Comparison of ENCODE assay signal across 8 mouse cellular contexts in the genomic region with DNA sequence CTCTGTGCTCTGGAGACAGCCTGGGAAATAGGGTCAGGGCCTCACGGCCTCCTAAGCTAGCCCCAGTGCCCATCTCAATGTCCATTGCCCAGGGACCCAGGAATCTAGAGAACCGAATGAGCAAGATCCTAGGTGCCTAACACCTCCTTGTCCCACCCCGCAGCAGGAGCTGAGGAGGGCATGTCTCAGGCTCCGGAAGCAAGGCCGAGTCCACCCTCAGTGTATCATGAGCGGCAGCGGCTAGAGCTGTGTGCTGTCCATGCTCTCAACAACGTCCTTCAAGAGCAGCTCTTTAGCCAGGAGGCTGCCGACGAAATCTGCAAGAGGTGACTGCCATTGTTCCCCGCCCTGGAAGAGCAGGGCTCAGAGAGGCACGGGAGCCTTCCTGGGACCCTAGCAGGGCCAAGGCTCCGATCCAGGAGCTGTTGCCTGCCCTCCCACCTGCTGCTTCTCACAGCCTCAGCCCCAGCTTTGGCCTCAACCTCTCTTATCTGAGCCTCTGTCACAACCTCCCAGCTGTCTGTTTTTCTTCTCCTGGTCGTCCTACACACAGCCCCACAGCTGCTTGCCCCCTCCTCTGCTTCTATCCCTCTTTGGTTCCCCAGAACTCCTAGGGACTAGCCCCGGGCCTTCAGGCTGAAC. TPM values are rescaled to one million over a fixed set of nuclear protein-coding genes. Genes with fewer than 3 reads are reported as not detected.
DNase-seq lines count a peak whose midpoint lies in the region; ATAC-seq and TF ChIP-seq lines count a peak whose summit lies in the region.

No protein-coding gene starts in this region.

- no peaks in the 10 kb centered on the region for H3K36me3 ChIP-seq in lung, embryonic 14.5 days (ENCODE audit: insufficient read depth)
- H3K36me3 ChIP-seq in embryonic facial prominence, embryonic 11.5 days (replicated peaks; ENCODE audit: control insufficient read depth, insufficient read depth, low read depth, low read length) = no peaks in the 10 kb centered on the region
- no peaks in the 10 kb centered on the region for H3K36me3 ChIP-seq in heart, postnatal 0 days (replicated peaks; ENCODE audit: control insufficient read depth, insufficient read depth, low read length)
- no peaks in the 10 kb centered on the region for H3K36me3 ChIP-seq in macrophage (ENCODE audit: inconsistent target)

- peaks cover 23% of the 10 kb centered on the region for H3K4me1 ChIP-seq in lung, embryonic 14.5 days (ENCODE audit: insufficient read depth)
- peaks cover 6% of the 10 kb centered on the region; the same call in 1 of the 2 replicates for H3K4me1 ChIP-seq in embryonic facial prominence, embryonic 11.5 days (ENCODE audit: control insufficient read depth, insufficient read depth, low read length)
- H3K4me1 ChIP-seq in heart, postnatal 0 days (ENCODE audit: control insufficient read depth, insufficient read depth) = peaks cover 35% of the 10 kb centered on the region

- peak overlapping the region; percentile 69 for H3K4me2 ChIP-seq in lung, embryonic 14.5 days
- peak overlapping the region; percentile 43 for H3K4me2 ChIP-seq in embryonic facial prominence, embryonic 11.5 days (ENCODE audit: low read depth, low read length)
- peak overlapping the region; percentile 81 for H3K4me2 ChIP-seq in heart, postnatal 0 days (ENCODE audit: low read depth, low read length)

- 48% methylated on average over 15 of the region's 15 CpGs for WGBS in lung, embryonic 14.5 days
- 63% methylated on average over 14 of the region's 15 CpGs for WGBS in embryonic facial prominence, embryonic 11.5 days
- 23% methylated on average over 15 of the region's 15 CpGs for WGBS in heart, postnatal 0 days
- 92% methylated on average over 15 of the region's 15 CpGs for WGBS in macrophage (ENCODE audit: missing documents)

- peak overlapping the region; percentile 58 for H3K4me3 ChIP-seq in lung, embryonic 14.5 days (ENCODE audit: low read depth, low read length)
- peak overlapping the region; percentile 67 for H3K4me3 ChIP-seq in embryonic facial prominence, embryonic 11.5 days (ENCODE audit: low read depth, low read length)
- peak overlapping the region; percentile 71 for H3K4me3 ChIP-seq in heart, postnatal 0 days (ENCODE audit: low read depth, low read length)
- peak overlapping the region; percentile 77 for H3K4me3 ChIP-seq in macrophage (ENCODE audit: inconsistent target)

- no peak for TF ChIP-seq EP300 in heart, postnatal 0 days (IDR thresholded peaks at IDR 0.05; ENCODE audit: low read depth)

- no peak for ATAC-seq in lung, embryonic 14.5 days (ENCODE audit: insufficient read depth)
- no peak for ATAC-seq in embryonic facial prominence, embryonic 11.5 days (replicated peaks; ENCODE audit: insufficient number of reproducible peaks, low FRiP score, low TSS enrichment, low read depth)
- ATAC-seq in heart, postnatal 0 days (ENCODE audit: insufficient read depth, low read depth) = no peak
- no peak for ATAC-seq in monocyte, adult 5-6 weeks (replicated peaks; ENCODE audit: insufficient number of reproducible peaks, low FRiP score, low TSS enrichment, poor library complexity, severe bottlenecking)

- peak overlapping the region; percentile 66; the same call in 1 of the 2 replicates for H3K27ac ChIP-seq in lung, embryonic 14.5 days (ENCODE audit: low read depth)
- no peak overlapping the region for H3K27ac ChIP-seq in embryonic facial prominence, embryonic 11.5 days (replicated peaks; ENCODE audit: low read depth, low read length)
- H3K27ac ChIP-seq in heart, postnatal 0 days (ENCODE audit: low read depth) = peak overlapping the region; percentile 99
- peak overlapping the region; percentile 27; the same call in 1 of the 2 replicates for H3K27ac ChIP-seq in macrophage

- H3K9me3 ChIP-seq in lung, embryonic 14.5 days (ENCODE audit: low read depth, low read length) = no peaks in the 10 kb centered on the region
- H3K9me3 ChIP-seq in embryonic facial prominence, embryonic 11.5 days (replicated peaks; ENCODE audit: control insufficient read depth, low read length) = no peaks in the 10 kb centered on the region
- no peaks in the 10 kb centered on the region for H3K9me3 ChIP-seq in heart, postnatal 0 days (replicated peaks; ENCODE audit: control insufficient read depth, low read length)

- no peak for DNase-seq in lung, embryonic 14.5 days
- no peak for DNase-seq in lung, postnatal 36 days
- no peak for DNase-seq in embryonic facial prominence, embryonic 11.5 days (ENCODE audit: low spot score)
- no peak for DNase-seq in heart, postnatal 0 days (ENCODE audit: low spot score)
- no peak for DNase-seq in ovary, postnatal 14 days (ENCODE audit: low spot score)
- no peak for DNase-seq in ovary, postnatal 10 days (ENCODE audit: low spot score)

- H3K9ac ChIP-seq in lung, embryonic 14.5 days = peak overlapping the region; percentile 59
- H3K9ac ChIP-seq in embryonic facial prominence, embryonic 11.5 days (replicated peaks; ENCODE audit: low read length) = peak overlapping the region; percentile 75
- H3K9ac ChIP-seq in heart, postnatal 0 days (replicated peaks; ENCODE audit: low read depth, low read length) = peak overlapping the region; percentile 64

- no peaks in the 10 kb centered on the region for H3K79me2 ChIP-seq in macrophage (ENCODE audit: inconsistent target)

- peaks cover 9% of the 10 kb centered on the region; the same call in 1 of the 2 replicates for H3K27me3 ChIP-seq in lung, embryonic 14.5 days (ENCODE audit: insufficient read depth, low read length)
- no peaks in the 10 kb centered on the region; the same call in 1 of the 2 replicates for H3K27me3 ChIP-seq in embryonic facial prominence, embryonic 11.5 days (ENCODE audit: control insufficient read depth, insufficient read depth, low read length)
- H3K27me3 ChIP-seq in heart, postnatal 0 days (ENCODE audit: control insufficient read depth, insufficient read depth, low read length) = no peaks in the 10 kb centered on the region

- TF ChIP-seq CTCF in lung, embryonic 14.5 days (IDR thresholded peaks at IDR 0.05; ENCODE audit: low read depth) = no peak
- no peak for TF ChIP-seq CTCF in heart, postnatal 0 days (IDR thresholded peaks at IDR 0.05; ENCODE audit: low read depth)

RNA-seq across cellular contexts. Expression of a gene that starts 1.0 kb away (rescaled TPM):
- polyA plus RNA-seq in lung, embryonic 14.5 days (2014; fragmentation: Nextera tagmentation; extraction: Ambion mirVana) = 82.7 and 87.6 TPM in 2 replicates
- 61.1 and 66.4 TPM in 2 replicates for polyA plus RNA-seq in embryonic facial prominence, embryonic 11.5 days (2014; fragmentation: Nextera tagmentation; extraction: Ambion mirVana)
- 123 and 143 TPM in 2 replicates for total RNA-seq in heart, postnatal 0 days (2014; rRNA removed; ENCODE audit: low replicate concordance)
- 91.2 and 105 TPM in 2 replicates for polyA plus RNA-seq in heart, postnatal 0 days (2015; fragmentation: Nextera tagmentation; extraction: Ambion mirVana)
- 10 to 100 TPM; 12.3 to 62.4 (median 35.2) TPM for total RNA-seq in macrophage (2018; cell fraction: chromatin; rRNA removed)
- 10 to 100 TPM; 17.8 to 31.4 (median 25.4) TPM for total RNA-seq in macrophage (2018; cell fraction: cytosol; rRNA removed)
- total RNA-seq in macrophage (2018; cell fraction: nucleus; rRNA removed) = 10 to 100 TPM; 16.4 to 54.0 (median 35.1) TPM
- polyA plus RNA-seq in macrophage (2018) = 12.5 to 32.1 TPM (median 31.4 TPM) in 3 replicates
- total RNA-seq in monocyte, adult 5-6 weeks (2017) = 12.9 to 40.9 TPM (median 17.1 TPM) in 3 replicates

RNA-seq across cellular contexts. Expression of a gene that starts 3.6 kb away (rescaled TPM):
- 0.28 TPM in 1 of 2 replicates, not detected in the other for polyA plus RNA-seq in lung, embryonic 14.5 days (2014; fragmentation: Nextera tagmentation; extraction: Ambion mirVana)
- polyA plus RNA-seq in embryonic facial prominence, embryonic 11.5 days (2014; fragmentation: Nextera tagmentation; extraction: Ambion mirVana) = not detected in 2 replicates
- 7.5 TPM in 1 of 2 replicates, not detected in the other for total RNA-seq in heart, postnatal 0 days (2014; rRNA removed; ENCODE audit: low replicate concordance)
- polyA plus RNA-seq in heart, postnatal 0 days (2015; fragmentation: Nextera tagmentation; extraction: Ambion mirVana) = 0.40 and 0.86 TPM in 2 replicates
- total RNA-seq in macrophage (2018; cell fraction: chromatin; rRNA removed) = not detected
- total RNA-seq in macrophage (2018; cell fraction: cytosol; rRNA removed) = not detected
- total RNA-seq in macrophage (2018; cell fraction: nucleus; rRNA removed) = not detected
- not detected in 3 replicates for polyA plus RNA-seq in macrophage (2018)
- total RNA-seq in monocyte, adult 5-6 weeks (2017) = not detected in 3 replicates

RNA-seq across cellular contexts. Expression of a gene that starts 27.6 kb away (rescaled TPM):
- 122 and 133 TPM in 2 replicates for polyA plus RNA-seq in lung, embryonic 14.5 days (2014; fragmentation: Nextera tagmentation; extraction: Ambion mirVana)
- polyA plus RNA-seq in embryonic facial prominence, embryonic 11.5 days (2014; fragmentation: Nextera tagmentation; extraction: Ambion mirVana) = 76.4 and 89.8 TPM in 2 replicates
- total RNA-seq in heart, postnatal 0 days (2014; rRNA removed; ENCODE audit: low replicate concordance) = 206 and 212 TPM in 2 replicates
- 67.0 and 73.2 TPM in 2 replicates for polyA plus RNA-seq in heart, postnatal 0 days (2015; fragmentation: Nextera tagmentation; extraction: Ambion mirVana)
- total RNA-seq in macrophage (2018; cell fraction: chromatin; rRNA removed) = 10 to 100 TPM in 16 of 26 experiments, 1 to 10 TPM in 10; 3.0 to 38.2 (median 16.5) TPM
- 10 to 100 TPM; 29.4 to 58.2 (median 40.3) TPM for total RNA-seq in macrophage (2018; cell fraction: cytosol; rRNA removed)
- total RNA-seq in macrophage (2018; cell fraction: nucleus; rRNA removed) = 10 to 100 TPM; 13.4 to 65.6 (median 37.1) TPM
- 35.5 to 51.7 TPM (median 46.2 TPM) in 3 replicates for polyA plus RNA-seq in macrophage (2018)
- total RNA-seq in monocyte, adult 5-6 weeks (2017) = 21.7 to 29.0 TPM (median 23.3 TPM) in 3 replicates

RNA-seq across cellular contexts. Expression of a gene that starts 27.6 kb away (rescaled TPM):
- polyA plus RNA-seq in lung, embryonic 14.5 days (2014; fragmentation: Nextera tagmentation; extraction: Ambion mirVana) = 9.1 and 11.3 TPM in 2 replicates
- polyA plus RNA-seq in embryonic facial prominence, embryonic 11.5 days (2014; fragmentation: Nextera tagmentation; extraction: Ambion mirVana) = 10.8 and 11.2 TPM in 2 replicates
- total RNA-seq in heart, postnatal 0 days (2014; rRNA removed; ENCODE audit: low replicate concordance) = 3.2 and 4.3 TPM in 2 replicates
- 11.4 and 12.5 TPM in 2 replicates for polyA plus RNA-seq in heart, postnatal 0 days (2015; fragmentation: Nextera tagmentation; extraction: Ambion mirVana)
- 10 to 100 TPM in 5 of 26 experiments, 1 to 10 TPM in 17, not detected in 4; 1.3 to 19.5 (median 6.1) TPM for total RNA-seq in macrophage (2018; cell fraction: chromatin; rRNA removed)
- 1 to 10 TPM in 19 of 26 experiments, under 1 TPM in 7; 0.74 to 6.4 (median 1.2) TPM for total RNA-seq in macrophage (2018; cell fraction: cytosol; rRNA removed)
- 10 to 100 TPM in 4 of 26 experiments, 1 to 10 TPM in 20, not detected in 2; 1.1 to 14.7 (median 5.2) TPM for total RNA-seq in macrophage (2018; cell fraction: nucleus; rRNA removed)
- polyA plus RNA-seq in macrophage (2018) = 0.89 to 1.5 TPM (median 0.99 TPM) in 3 replicates
- total RNA-seq in monocyte, adult 5-6 weeks (2017) = 2.0 TPM in 1 of 3 replicates, not detected in the others

RNA-seq across cellular contexts. Expression of a gene that starts 39.9 kb away (rescaled TPM):
- 1.5 TPM in 2 replicates for polyA plus RNA-seq in lung, embryonic 14.5 days (2014; fragmentation: Nextera tagmentation; extraction: Ambion mirVana)
- 1.9 and 3.2 TPM in 2 replicates for polyA plus RNA-seq in embryonic facial prominence, embryonic 11.5 days (2014; fragmentation: Nextera tagmentation; extraction: Ambion mirVana)
- total RNA-seq in heart, postnatal 0 days (2014; rRNA removed; ENCODE audit: low replicate concordance) = 55.6 and 89.5 TPM in 2 replicates
- polyA plus RNA-seq in heart, postnatal 0 days (2015; fragmentation: Nextera tagmentation; extraction: Ambion mirVana) = 2.8 TPM in 2 replicates
- not detected for total RNA-seq in macrophage (2018; cell fraction: chromatin; rRNA removed)
- not detected for total RNA-seq in macrophage (2018; cell fraction: cytosol; rRNA removed)
- total RNA-seq in macrophage (2018; cell fraction: nucleus; rRNA removed) = not detected
- not detected in 3 replicates for polyA plus RNA-seq in macrophage (2018)
- not detected in 3 replicates for total RNA-seq in monocyte, adult 5-6 weeks (2017)
